Mouse (Mus musculus) frontal cortex, adult 2 months (tissue): ENCODE results near the gene Slco6c1. TPM values are rescaled to one million over a fixed set of nuclear protein-coding genes. Genes with fewer than 3 reads are reported as not detected.

Experiments
- DNase-seq, 2 experiments: peaks; one replicate each; pipeline ENCODE4 v3.0.0; 2022; ENCODE audit warnings: low spot score in 1 of 2; ENCODE audit errors: extremely low spot score in 1 of 2
- polyA plus RNA-seq: library from polyadenylated mRNA; depleted of rRNA; stranded (reverse); fragments of >200 nt; gene quantifications from 2 replicates; pipeline ENCODE4 v1.2.3, GENCODE M21; 2012; rRNA removed

The Slco6c1 gene
- 0.04 TPM in 1 of 2 replicates, not detected in the other for polyA plus RNA-seq

DNA sequence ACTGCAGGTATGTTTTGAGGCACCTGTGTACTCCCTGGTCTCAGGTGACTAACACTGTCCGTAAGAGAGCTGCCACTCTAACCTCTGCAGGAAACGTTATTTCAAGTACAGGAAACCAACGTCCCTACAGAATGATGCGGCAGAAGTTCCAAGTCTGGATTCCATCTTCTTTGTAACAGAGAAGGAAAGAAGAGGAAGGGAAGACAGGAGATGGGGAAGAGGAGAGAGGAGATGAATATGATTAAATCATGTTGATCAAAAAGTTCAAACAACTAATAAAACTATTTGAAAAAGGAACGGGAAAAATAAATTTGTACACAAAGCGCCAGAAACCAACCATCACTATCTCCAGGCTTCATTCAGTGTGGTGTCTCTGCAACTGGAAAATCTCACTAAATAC, at the start of gene Slco6c1:
Slco6c1 (minus strand) TSS at position 101 of the 400 bp plus-strand sequence.
- DNase-seq = no peak

DNA sequence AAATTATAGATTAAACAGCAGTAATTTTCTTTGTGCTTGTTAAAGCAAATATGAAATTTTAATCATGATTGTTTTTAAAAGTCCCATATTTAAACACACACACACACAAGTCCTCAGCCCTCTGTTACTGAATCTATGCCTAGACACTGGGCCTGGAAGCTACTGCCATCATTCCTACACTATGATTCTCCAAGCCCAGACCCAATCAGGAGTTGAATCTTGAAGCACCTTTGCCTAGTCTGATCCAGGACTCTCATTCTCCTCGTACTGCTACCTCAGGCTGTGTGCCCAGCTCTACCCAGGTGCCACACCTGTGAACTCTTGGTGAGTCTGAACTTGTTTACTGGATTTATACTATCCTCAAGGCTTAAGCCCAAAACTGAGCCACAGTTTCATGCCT, 89.1 kb downstream of the Slco6c1 start:
- no peak for DNase-seq

- DNase-seq = peak in 1 of 2 experiments; percentile 71
These were observed 89.6 kb downstream of the Slco6c1 start for GRCm38 (mm10) chr1:97038548-97038947.

DNA sequence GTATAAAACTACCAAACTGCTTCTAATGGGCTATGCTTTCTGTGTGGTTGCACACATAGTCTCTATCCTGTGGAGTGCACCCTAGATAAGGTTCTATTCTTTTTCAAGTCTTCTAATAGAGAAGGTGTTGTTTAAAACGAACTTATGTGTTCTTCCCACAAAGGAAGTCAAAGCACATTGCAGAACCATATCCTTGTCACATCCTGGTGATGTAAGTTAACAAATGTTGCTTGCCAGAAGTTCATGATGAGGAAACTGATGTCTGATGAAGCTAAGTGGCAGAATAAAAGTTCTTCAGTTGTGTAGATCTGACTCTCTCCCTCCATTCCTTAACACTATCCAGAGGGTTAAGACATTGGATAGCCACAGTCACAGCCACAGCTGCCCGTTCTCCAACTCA, 90.1 kb downstream of the Slco6c1 start:
- no peak for DNase-seq

- no peak for DNase-seq
These were observed 106.7 kb downstream of the Slco6c1 start for GRCm38 (mm10) chr1:97021388-97021787.

DNA sequence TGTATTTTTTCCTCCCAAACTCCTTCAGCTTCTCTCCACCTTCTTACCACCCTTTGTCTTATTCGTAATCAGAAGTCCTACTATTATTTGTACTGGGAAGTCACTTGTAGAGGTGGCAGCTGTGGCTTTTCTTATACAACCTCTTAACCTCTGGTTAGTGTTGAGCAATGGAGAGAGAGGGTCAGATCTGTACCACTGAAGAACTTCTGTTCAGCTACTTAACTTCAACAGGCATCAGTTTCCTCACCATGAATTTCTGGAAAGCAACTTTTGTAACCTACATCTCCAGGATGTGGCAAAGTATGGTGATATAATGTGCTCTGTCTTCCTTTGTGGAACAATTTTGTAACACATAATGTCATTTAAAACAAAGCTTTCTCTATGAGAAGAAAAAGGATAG, 108.7 kb downstream of the Slco6c1 start:
- no peak for DNase-seq

- peak; percentile 55 to 90 for DNase-seq
These were observed 109.1 kb downstream of the Slco6c1 start for GRCm38 (mm10) chr1:97018978-97019377.
